Mouse (Mus musculus) intestine, postnatal 0 days (tissue): Measurements from ENCODE around the gene Klf15. TPM values are rescaled to one million over a fixed set of nuclear protein-coding genes. Genes with fewer than 3 reads are reported as not detected.

Source experiments
- ATAC-seq: fragments of 200-750 bp; cut with Nextera tagmentation; 2 replicates; pipeline ENCODE4 v1.8.0; 2017; ENCODE audit warnings: mild to moderate bottlenecking, moderate TSS enrichment, moderate library complexity
- H3K27ac ChIP-seq: fragments of 300-500 bp; sonication (generic); 2 replicates; pipeline ENCODE4 v1.5.1; 2014; ENCODE audit warnings: mild to moderate bottlenecking, low read depth, low read length, moderate library complexity
- H3K27me3 ChIP-seq: fragments of 300-500 bp; sonication (generic); replicated peaks from 2 replicates; pipeline ENCODE4 v1.6.1; 2014; ENCODE audit warnings: low read length, mixed read lengths; ENCODE audit not compliant: control insufficient read depth, insufficient read depth
- H3K36me3 ChIP-seq: fragments of 300-500 bp; sonication (generic); 2 replicates; pipeline ENCODE4 v1.6.1; 2014; ENCODE audit warnings: mild to moderate bottlenecking, moderate library complexity; ENCODE audit not compliant: control insufficient read depth, insufficient read depth
- H3K4me1 ChIP-seq: fragments of 300-500 bp; sonication (generic); replicated peaks from 2 replicates; pipeline ENCODE4 v1.6.1; 2014; ENCODE audit warnings: antibody characterized with exemption, low read length, mixed read lengths; ENCODE audit not compliant: control insufficient read depth, insufficient read depth
- H3K4me2 ChIP-seq: fragments of 300-500 bp; sonication (generic); replicated peaks from 2 replicates; pipeline ENCODE4 v1.6.1; 2014; ENCODE audit warnings: low read depth, mild to moderate bottlenecking, moderate library complexity
- H3K4me3 ChIP-seq: fragments of 300-500 bp; sonication (generic); 2 replicates; pipeline ENCODE4 v1.5.1; 2014; ENCODE audit warnings: low read depth, low read length
- H3K9ac ChIP-seq: fragments of 300-500 bp; sonication (generic); 2 replicates; pipeline ENCODE4 v1.6.1; 2014; ENCODE audit warnings: mild to moderate bottlenecking, low read depth, low read length
- H3K9me3 ChIP-seq: fragments of 300-500 bp; sonication (generic); 2 replicates; pipeline ENCODE4 v1.6.1; 2016; ENCODE audit warnings: mixed run types; ENCODE audit not compliant: control insufficient read depth
- CTCF ChIP-seq: sonication (generic); IDR thresholded peaks from 2 replicates; pipeline ENCODE4 v1.5.1; 2016; ENCODE audit warnings: low read depth, mild to moderate bottlenecking, control low read depth, antibody characterized with exemption, moderate library complexity
- whole genome bisulfite sequencing: fragments of 180-500 bp; shearing (Covaris S2); extraction: QIAGEN DNeasy Blood & Tissue Kit; methylation state at CpG from one replicate; pipeline ENCODE4 v1.1.7; 2014; 5-methylcytosine and 5-hydroxymethylcytosine counted together
- polyA plus RNA-seq: library from polyadenylated mRNA; unstranded; fragments of >200 nt; fragmentation: Nextera tagmentation; extraction: Ambion mirVana; gene quantifications from 2 replicates; pipeline ENCODE4 v1.2.1, GENCODE M21; 2015

The Klf15 gene
- polyA plus RNA-seq, 1 experiment from 2014 or later, result 0.86 TPM

DNA sequence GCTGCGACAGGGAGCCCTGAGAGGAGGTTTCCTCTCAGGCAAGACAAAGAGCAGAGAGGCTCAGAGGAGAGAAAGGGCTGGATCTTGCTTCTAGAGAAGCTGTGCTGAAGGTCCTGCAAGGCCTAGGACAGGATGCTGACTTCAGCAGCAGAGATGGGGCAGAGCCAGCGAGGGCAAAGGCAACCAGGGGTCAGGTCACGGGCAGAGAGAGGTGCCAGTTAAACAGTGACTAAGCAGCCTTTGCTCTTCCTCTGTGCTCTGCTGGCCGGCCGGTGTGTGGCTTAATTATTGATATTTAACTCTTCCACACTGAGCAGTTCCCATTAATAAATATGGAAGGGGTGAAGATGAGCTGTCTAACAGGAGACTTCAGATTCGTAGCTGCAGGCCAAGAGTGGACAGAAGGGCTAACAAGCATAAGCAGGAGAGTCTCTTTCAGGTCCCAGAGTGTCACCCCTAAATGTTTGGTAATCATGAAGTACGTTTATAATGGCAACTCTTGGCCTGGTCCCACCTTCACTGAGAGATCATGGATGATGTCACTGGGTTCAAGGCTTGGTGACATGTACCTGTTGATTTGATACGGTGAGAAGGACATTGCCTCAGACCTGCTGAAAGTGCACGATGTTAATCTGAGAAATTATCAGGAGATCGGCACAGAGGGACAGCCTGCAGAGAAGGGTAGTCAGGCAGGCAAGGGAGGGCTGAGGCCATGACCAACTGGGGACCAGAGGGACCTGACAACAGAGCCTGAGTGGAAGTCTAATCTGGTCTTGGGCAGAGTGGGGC lies 29.8 kb downstream of the Klf15 start:
- Histone ChIP-seq H3K4me2 (no peak overlapping the region), H3K36me3 (no peaks in the 10 kb centered on the region), H3K9me3 (no peaks in the 10 kb centered on the region), H3K4me3 (no peak overlapping the region), H3K27me3 (no peaks in the 10 kb centered on the region), H3K9ac (no peak overlapping the region), H3K27ac (no peak overlapping the region), H3K4me1 (no peaks in the 10 kb centered on the region)
- no peak for ATAC-seq
- TF ChIP-seq CTCF, result no peak
- 48% methylated on average over 10 of the region's 10 CpGs for WGBS

DNA sequence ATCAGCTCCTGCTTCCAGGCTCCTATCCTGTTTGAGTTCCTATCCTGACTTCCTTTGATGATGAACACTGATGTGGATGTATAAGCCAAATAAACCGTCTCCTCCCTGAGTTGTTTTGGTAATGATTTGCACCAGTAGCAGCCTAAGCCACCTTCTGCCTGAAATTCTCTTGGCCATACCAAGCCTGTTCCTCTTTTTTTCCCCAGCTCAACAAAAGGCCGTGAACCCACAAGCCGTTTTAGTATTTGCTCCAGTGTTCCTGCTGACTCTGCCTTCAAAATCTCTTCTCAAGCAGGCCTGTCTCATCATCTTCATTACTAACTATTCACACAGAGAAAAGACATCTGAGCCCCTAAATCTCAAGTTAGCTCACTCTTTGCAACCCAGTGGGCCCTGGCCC lies 31.8 kb downstream of the Klf15 start:
- no peak for ATAC-seq
- no peaks in the 10 kb centered on the region for H3K36me3 ChIP-seq
- H3K4me2 ChIP-seq, result no peak overlapping the region
- no peak overlapping the region for H3K27ac ChIP-seq
- no peaks in the 10 kb centered on the region for H3K4me1 ChIP-seq
- no peaks in the 10 kb centered on the region for H3K9me3 ChIP-seq
- no peaks in the 10 kb centered on the region for H3K27me3 ChIP-seq
- WGBS, result 77% methylated on average over 3 of the region's 3 CpGs
- no peak for TF ChIP-seq CTCF
- H3K4me3 ChIP-seq, result no peak overlapping the region
- no peak overlapping the region for H3K9ac ChIP-seq

DNA sequence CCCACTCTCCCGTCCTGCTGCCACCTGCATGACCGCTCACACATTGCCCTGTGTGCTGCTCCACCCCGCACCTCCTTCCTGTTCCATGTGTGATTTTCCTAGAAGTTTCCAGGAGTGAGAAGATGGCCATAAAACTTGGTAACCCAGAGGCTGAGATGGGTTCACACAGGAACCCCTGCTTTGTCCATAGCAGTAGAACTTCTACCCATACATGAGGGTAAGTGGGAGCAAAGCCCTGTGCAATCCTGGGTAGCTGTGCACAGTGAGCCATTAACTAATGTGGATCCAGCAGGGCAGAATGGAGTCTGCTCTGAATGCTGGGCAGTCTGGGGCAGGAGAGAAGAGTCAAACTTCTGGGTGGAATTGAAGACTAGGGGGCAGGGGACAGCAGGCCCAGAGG lies 32.2 kb downstream of the Klf15 start:
- Histone ChIP-seq H3K4me2 (no peak overlapping the region), H3K4me3 (no peak overlapping the region), H3K9ac (no peak overlapping the region), H3K27me3 (no peaks in the 10 kb centered on the region), H3K36me3 (no peaks in the 10 kb centered on the region), H3K4me1 (no peaks in the 10 kb centered on the region), H3K27ac (no peak overlapping the region), H3K9me3 (no peaks in the 10 kb centered on the region)
- WGBS, result 79% methylated on average over 3 of the region's 3 CpGs
- no peak for TF ChIP-seq CTCF
- no peak for ATAC-seq

DNA sequence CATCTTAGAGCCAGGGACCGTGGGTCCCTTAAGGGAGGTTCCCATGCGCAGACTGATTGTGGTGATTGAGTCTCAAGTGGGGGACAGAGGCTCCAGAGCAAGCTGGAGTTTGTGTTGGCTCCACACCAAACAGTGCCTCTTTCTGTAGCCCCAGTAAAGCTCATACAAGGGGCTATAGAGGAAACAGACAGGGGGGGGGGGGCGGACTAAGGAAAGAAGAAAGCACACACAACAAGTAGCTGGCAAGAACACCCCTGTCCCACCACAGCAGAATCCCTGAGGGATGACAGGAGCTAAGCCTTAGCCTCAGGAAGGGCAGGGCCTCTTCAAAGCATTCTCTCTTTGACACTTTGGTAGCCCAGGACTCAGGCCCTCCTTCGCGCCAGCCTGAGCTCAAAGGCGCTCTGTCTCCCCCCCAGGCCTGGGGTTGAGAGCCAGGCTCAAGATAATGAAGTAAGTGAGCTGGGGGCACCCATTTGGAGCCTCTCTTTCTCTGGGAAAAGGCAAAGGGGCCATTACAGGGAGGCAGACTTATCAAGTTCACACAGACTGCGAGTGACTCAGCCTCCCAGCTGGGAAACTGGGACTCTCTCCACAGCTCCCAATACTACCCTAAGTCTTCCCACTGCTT lies 33.0 kb downstream of the Klf15 start:
- Histone ChIP-seq H3K36me3 (no peaks in the 10 kb centered on the region), H3K9me3 (no peaks in the 10 kb centered on the region), H3K9ac (no peak overlapping the region), H3K4me1 (no peaks in the 10 kb centered on the region), H3K4me3 (no peak overlapping the region), H3K4me2 (no peak overlapping the region), H3K27ac (no peak overlapping the region), H3K27me3 (no peaks in the 10 kb centered on the region)
- ATAC-seq, result no peak
- TF ChIP-seq CTCF, result no peak
- WGBS, result 65% methylated on average over 6 of the region's 7 CpGs

DNA sequence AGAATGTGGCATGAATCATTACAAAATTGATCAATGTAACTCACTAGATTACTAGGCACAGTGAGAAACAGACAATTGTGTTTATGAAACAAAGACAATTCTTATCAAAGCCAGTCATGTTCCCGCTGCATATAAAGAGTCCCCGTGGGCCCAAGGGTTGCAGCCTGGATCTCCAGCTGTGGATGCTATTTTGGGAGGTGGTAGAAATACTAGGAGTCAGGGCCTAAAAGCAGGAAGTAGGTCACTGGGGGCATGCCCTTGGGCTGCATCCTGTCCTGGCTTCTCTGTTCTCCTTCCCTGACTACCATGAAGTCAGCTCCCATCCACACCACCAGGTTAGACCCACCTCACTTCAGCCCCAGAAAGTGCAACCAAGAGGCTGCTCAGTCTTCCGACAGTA lies 33.8 kb downstream of the Klf15 start:
- no peaks in the 10 kb centered on the region for H3K9me3 ChIP-seq
- no peak overlapping the region for H3K9ac ChIP-seq
- H3K4me3 ChIP-seq, result no peak overlapping the region
- no peak overlapping the region for H3K27ac ChIP-seq
- WGBS, result 80% methylated on average over 3 of the region's 3 CpGs
- H3K36me3 ChIP-seq, result no peaks in the 10 kb centered on the region
- no peak for TF ChIP-seq CTCF
- no peak overlapping the region for H3K4me2 ChIP-seq
- ATAC-seq, result no peak
- no peaks in the 10 kb centered on the region for H3K4me1 ChIP-seq
- H3K27me3 ChIP-seq, result no peaks in the 10 kb centered on the region

DNA sequence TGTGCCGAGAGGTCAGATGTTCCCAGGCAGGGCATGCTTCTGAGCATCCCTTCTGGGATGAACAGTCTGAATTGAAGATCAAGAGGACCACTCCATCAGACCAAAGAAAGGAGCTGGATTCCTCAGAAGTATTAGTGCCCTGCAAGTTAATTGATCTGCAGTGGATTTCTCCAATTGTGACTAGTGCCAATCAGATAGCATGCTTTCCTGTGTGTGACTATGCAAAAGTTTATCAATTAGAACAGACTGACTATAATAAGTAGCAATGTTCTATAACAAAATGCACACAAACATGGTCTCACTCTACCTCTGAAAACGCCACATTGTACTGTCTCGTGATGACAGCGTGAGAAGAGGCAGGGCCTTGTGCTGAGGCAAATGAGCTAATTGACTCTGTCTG lies 37.1 kb downstream of the Klf15 start:
- Histone ChIP-seq H3K9me3 (no peaks in the 10 kb centered on the region), H3K4me3 (no peak overlapping the region), H3K27ac (no peak overlapping the region), H3K4me2 (no peak overlapping the region), H3K27me3 (no peaks in the 10 kb centered on the region), H3K4me1 (no peaks in the 10 kb centered on the region), H3K9ac (no peak overlapping the region), H3K36me3 (no peaks in the 10 kb centered on the region)
- no peak for ATAC-seq
- no peak for TF ChIP-seq CTCF
- 69% methylated on average over 4 of the region's 4 CpGs for WGBS
